Mouse (Mus musculus): ENCODE measurements around the gene Taf1c. TPM values are rescaled to one million over a fixed set of nuclear protein-coding genes. Genes with fewer than 3 reads are reported as not detected.

Gene Taf1c
- polyA plus RNA-seq, 1 experiment from 2014 or later: 5.7 TPM

GRCm38 (mm10) chr8:119572411-119572810 is 32.6 kb downstream of the Taf1c start:
- H3K36me3 ChIP-seq (ENCODE audit: insufficient read depth, low read length): no peaks in the 10 kb centered on the region
- peak overlapping the region; percentile 44; the same call in 1 of the 2 replicates for H3K27ac ChIP-seq (ENCODE audit: low read length)
- no peak overlapping the region for H3K9ac ChIP-seq (replicated peaks; ENCODE audit: low read depth)
- H3K4me2 ChIP-seq (replicated peaks; ENCODE audit: low read depth, low read length): no peak overlapping the region
- no peaks in the 10 kb centered on the region for H3K9me3 ChIP-seq (ENCODE audit: low read length)
- 64% methylated on average over 4 of the region's 4 CpGs for WGBS
- peak; percentile 62 for ATAC-seq
- peak; percentile 74 for DNase-seq (ENCODE audit: low spot score)
- peaks cover 4% of the 10 kb centered on the region; the same call in 1 of the 2 replicates for H3K4me1 ChIP-seq (ENCODE audit: insufficient read depth, low read depth, low read length)
- TF ChIP-seq EP300 (IDR thresholded peaks at IDR 0.05) (no peak), CTCF (IDR thresholded peaks at IDR 0.05) (no peak)
- H3K4me3 ChIP-seq (ENCODE audit: low read depth, low read length): no peak overlapping the region
- H3K27me3 ChIP-seq (replicated peaks; ENCODE audit: insufficient read depth, low read length): peaks cover 9% of the 10 kb centered on the region; the same call in 1 of the 2 replicates

- ATAC-seq (no peak), DNase-seq (ENCODE audit: low spot score) (no peak)
- Histone ChIP-seq H3K9me3 (ENCODE audit: low read length) (no peaks in the 10 kb centered on the region), H3K27ac (ENCODE audit: low read length) (no peak overlapping the region), H3K36me3 (ENCODE audit: insufficient read depth, low read length) (peaks cover 4% of the 10 kb centered on the region), H3K4me2 (replicated peaks; ENCODE audit: low read depth, low read length) (no peak overlapping the region), H3K4me1 (ENCODE audit: insufficient read depth, low read depth, low read length) (peaks cover 4% of the 10 kb centered on the region; the same call in 1 of the 2 replicates), H3K27me3 (replicated peaks; ENCODE audit: insufficient read depth, low read length) (peaks cover 9% of the 10 kb centered on the region; the same call in 1 of the 2 replicates), H3K4me3 (ENCODE audit: low read depth, low read length) (no peak overlapping the region), H3K9ac (replicated peaks; ENCODE audit: low read depth) (no peak overlapping the region)
- TF ChIP-seq CTCF (IDR thresholded peaks at IDR 0.05) (no peak), EP300 (IDR thresholded peaks at IDR 0.05) (no peak)
- WGBS: 72% methylated on average over 6 of the region's 6 CpGs
These were observed 33.9 kb downstream of the Taf1c start for GRCm38 (mm10) chr8:119571135-119571534.

- Histone ChIP-seq H3K9me3 (ENCODE audit: low read length) (no peaks in the 10 kb centered on the region), H3K4me2 (replicated peaks; ENCODE audit: low read depth, low read length) (no peak overlapping the region), H3K27ac (ENCODE audit: low read length) (no peak overlapping the region), H3K36me3 (ENCODE audit: insufficient read depth, low read length) (peaks cover 15% of the 10 kb centered on the region), H3K9ac (replicated peaks; ENCODE audit: low read depth) (no peak overlapping the region), H3K27me3 (replicated peaks; ENCODE audit: insufficient read depth, low read length) (no peaks in the 10 kb centered on the region), H3K4me1 (ENCODE audit: insufficient read depth, low read depth, low read length) (no peaks in the 10 kb centered on the region; the same call in 1 of the 2 replicates), H3K4me3 (ENCODE audit: low read depth, low read length) (no peak overlapping the region)
- TF ChIP-seq CTCF (IDR thresholded peaks at IDR 0.05) (no peak), EP300 (IDR thresholded peaks at IDR 0.05) (no peak)
- ATAC-seq: no peak
- 38% methylated on average over 4 of the region's 4 CpGs for WGBS
- DNase-seq (ENCODE audit: low spot score): no peak
These were observed 35.1 kb downstream of the Taf1c start for GRCm38 (mm10) chr8:119569881-119570280.

- Histone ChIP-seq H3K9ac (replicated peaks; ENCODE audit: low read depth) (no peak overlapping the region), H3K4me1 (ENCODE audit: insufficient read depth, low read depth, low read length) (no peaks in the 10 kb centered on the region; the same call in 1 of the 2 replicates), H3K36me3 (ENCODE audit: insufficient read depth, low read length) (peaks cover 18% of the 10 kb centered on the region), H3K27me3 (replicated peaks; ENCODE audit: insufficient read depth, low read length) (no peaks in the 10 kb centered on the region), H3K27ac (ENCODE audit: low read length) (no peak overlapping the region), H3K4me2 (replicated peaks; ENCODE audit: low read depth, low read length) (no peak overlapping the region), H3K4me3 (ENCODE audit: low read depth, low read length) (no peak overlapping the region), H3K9me3 (ENCODE audit: low read length) (no peaks in the 10 kb centered on the region)
- WGBS: 65% methylated on average over 7 of the region's 7 CpGs
- TF ChIP-seq CTCF (IDR thresholded peaks at IDR 0.05) (no peak), EP300 (IDR thresholded peaks at IDR 0.05) (no peak)
- ATAC-seq: no peak
- no peak for DNase-seq (ENCODE audit: low spot score)
These were observed 36.1 kb downstream of the Taf1c start for GRCm38 (mm10) chr8:119568951-119569350.

DNA sequence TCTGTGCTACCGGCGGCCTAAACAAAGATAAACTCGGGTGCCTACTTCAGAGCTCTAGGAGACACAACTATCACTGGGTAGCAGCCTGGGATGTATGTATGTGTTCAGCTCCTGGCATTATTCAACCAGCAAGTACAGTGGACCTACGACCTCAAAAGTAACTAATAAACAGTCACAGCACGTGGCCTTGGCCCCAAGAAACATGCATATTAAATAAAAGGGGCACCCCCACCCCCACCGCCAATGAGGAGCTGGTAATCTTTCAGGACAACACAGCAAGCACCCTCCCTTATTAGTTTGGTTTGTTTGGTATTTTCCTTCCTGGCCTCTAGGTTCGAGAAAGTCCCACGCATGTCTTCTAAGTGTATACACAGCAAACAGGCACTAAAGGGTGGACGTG is 36.8 kb downstream of the Taf1c start:
- DNase-seq (ENCODE audit: low spot score) (no peak), ATAC-seq (no peak)
- H3K4me3 ChIP-seq (ENCODE audit: low read depth, low read length): no peak overlapping the region
- peaks cover 25% of the 10 kb centered on the region for H3K36me3 ChIP-seq (ENCODE audit: insufficient read depth, low read length)
- no peak overlapping the region for H3K27ac ChIP-seq (ENCODE audit: low read length)
- no peak for TF ChIP-seq EP300 (IDR thresholded peaks at IDR 0.05)
- no peaks in the 10 kb centered on the region for H3K9me3 ChIP-seq (ENCODE audit: low read length)
- H3K27me3 ChIP-seq (replicated peaks; ENCODE audit: insufficient read depth, low read length): no peaks in the 10 kb centered on the region
- H3K4me2 ChIP-seq (replicated peaks; ENCODE audit: low read depth, low read length): no peak overlapping the region
- H3K4me1 ChIP-seq (ENCODE audit: insufficient read depth, low read depth, low read length): no peaks in the 10 kb centered on the region
- 78% methylated on average over 9 of the region's 9 CpGs for WGBS
- no peak overlapping the region for H3K9ac ChIP-seq (replicated peaks; ENCODE audit: low read depth)

GRCm38 (mm10) chr8:119566367-119566766 is 38.7 kb downstream of the Taf1c start:
- Histone ChIP-seq H3K27ac (ENCODE audit: low read length) (no peak overlapping the region), H3K4me2 (replicated peaks; ENCODE audit: low read depth, low read length) (no peak overlapping the region), H3K27me3 (replicated peaks; ENCODE audit: insufficient read depth, low read length) (no peaks in the 10 kb centered on the region), H3K9ac (replicated peaks; ENCODE audit: low read depth) (no peak overlapping the region), H3K4me3 (ENCODE audit: low read depth, low read length) (no peak overlapping the region), H3K4me1 (ENCODE audit: insufficient read depth, low read depth, low read length) (no peaks in the 10 kb centered on the region), H3K9me3 (ENCODE audit: low read length) (no peaks in the 10 kb centered on the region), H3K36me3 (ENCODE audit: insufficient read depth, low read length) (peaks cover 35% of the 10 kb centered on the region)
- TF ChIP-seq CTCF (IDR thresholded peaks at IDR 0.05): no peak
- TF ChIP-seq EP300 (IDR thresholded peaks at IDR 0.05): no peak
- WGBS: 74% methylated on average over 11 of the region's 11 CpGs
- DNase-seq (ENCODE audit: low spot score) (no peak), ATAC-seq (no peak)

DNA sequence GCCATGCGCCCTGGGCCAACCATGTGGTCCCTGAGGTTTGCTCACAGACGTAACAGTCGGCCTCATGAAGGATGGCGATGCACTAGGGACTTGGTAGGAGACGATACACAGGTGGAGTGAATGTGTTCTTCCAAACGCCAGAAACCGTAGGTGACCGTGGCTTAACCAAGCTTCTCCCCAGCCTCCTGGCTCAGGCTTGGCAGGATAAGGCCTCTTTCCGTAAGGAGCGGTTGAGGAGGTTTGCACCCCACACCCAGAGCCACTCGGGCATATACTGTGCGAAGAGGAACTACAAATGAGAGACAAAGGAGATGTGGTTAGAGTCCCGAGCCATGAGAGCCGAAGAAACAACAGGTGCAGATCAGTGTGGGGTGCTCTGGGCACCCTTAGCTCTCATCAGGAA is 41.2 kb downstream of the Taf1c start:
- TF ChIP-seq EP300 (IDR thresholded peaks at IDR 0.05): no peak
- TF ChIP-seq CTCF (IDR thresholded peaks at IDR 0.05): no peak
- Histone ChIP-seq H3K4me1 (ENCODE audit: insufficient read depth, low read depth, low read length) (no peaks in the 10 kb centered on the region), H3K9me3 (ENCODE audit: low read length) (no peaks in the 10 kb centered on the region), H3K27me3 (replicated peaks; ENCODE audit: insufficient read depth, low read length) (no peaks in the 10 kb centered on the region), H3K4me2 (replicated peaks; ENCODE audit: low read depth, low read length) (no peak overlapping the region), H3K36me3 (ENCODE audit: insufficient read depth, low read length) (peaks cover 35% of the 10 kb centered on the region), H3K9ac (replicated peaks; ENCODE audit: low read depth) (no peak overlapping the region), H3K4me3 (ENCODE audit: low read depth, low read length) (no peak overlapping the region), H3K27ac (ENCODE audit: low read length) (no peak overlapping the region)
- WGBS: 94% methylated on average over 14 of the region's 14 CpGs
- no peak for ATAC-seq
- no peak for DNase-seq (ENCODE audit: low spot score)
